Mouse (Mus musculus): Measurements from ENCODE around the gene Vamp3. TPM values are rescaled to one million over a fixed set of nuclear protein-coding genes. Genes with fewer than 3 reads are reported as not detected.

Gene Vamp3
- 82.5 and 88.5 TPM in 2 replicates for total RNA-seq (2021)
- long read RNA-seq, transcript Vamp3-201 (5 exons, 2,120 nt), result major isoform, 60 of 66 reads
- long read RNA-seq, partial matches to known transcripts, result 6 of 66 reads
- long read RNA-seq, other reads (novel, unspliced or antisense), result 0 of 66 reads

DNA sequence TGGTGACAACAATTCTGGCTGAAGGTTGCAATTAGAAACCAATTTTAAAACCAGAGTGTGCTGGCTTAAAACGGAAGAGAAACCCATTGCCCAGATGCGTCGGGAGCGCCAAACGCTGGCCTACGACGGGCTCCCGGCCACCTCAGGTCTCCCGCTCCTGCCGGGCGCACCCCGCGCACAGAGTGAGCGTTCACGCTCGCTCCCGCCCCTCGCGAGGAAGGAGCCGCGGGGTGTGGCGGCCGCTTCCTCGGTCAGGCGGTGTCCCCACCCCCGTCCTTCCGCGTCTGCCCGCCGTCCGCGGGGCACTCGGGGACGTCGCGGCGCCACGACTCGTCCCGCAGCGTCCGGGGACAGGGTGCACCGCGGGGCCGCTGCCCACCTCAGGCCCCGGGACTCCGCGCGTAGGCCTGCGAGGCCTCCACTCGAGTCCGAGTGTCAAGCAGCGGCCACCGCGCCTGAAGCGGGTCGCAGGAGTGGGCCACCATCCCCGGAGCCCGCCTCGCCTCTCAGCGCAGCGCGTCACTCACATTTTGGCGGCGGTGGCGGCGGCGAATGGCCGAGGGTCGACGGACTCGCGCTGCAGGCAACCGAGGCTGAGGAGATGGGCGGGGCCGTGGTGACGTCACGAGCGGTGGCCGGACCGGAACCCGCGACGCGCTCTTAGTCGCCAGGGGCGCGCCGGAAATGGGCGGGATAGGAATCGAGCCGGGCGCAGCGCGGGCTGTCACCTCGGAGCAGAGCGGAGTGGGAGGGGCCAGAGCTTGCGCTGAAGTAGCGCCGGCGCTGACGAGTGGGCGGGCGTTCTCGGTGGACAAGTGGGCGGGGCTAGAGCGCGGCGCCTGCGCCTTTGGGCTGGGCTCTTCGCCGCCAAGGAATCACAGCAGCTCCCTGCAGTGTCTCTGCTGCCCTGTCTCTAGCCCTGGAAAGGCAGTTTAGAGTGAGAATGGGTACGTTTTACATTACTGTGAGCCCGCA, at the start of gene Vamp3:
TSS of gene Vamp3 (minus strand) at position 617 of the 975 bp plus-strand sequence.
- DNase-seq, result peak; percentile 99

DNA sequence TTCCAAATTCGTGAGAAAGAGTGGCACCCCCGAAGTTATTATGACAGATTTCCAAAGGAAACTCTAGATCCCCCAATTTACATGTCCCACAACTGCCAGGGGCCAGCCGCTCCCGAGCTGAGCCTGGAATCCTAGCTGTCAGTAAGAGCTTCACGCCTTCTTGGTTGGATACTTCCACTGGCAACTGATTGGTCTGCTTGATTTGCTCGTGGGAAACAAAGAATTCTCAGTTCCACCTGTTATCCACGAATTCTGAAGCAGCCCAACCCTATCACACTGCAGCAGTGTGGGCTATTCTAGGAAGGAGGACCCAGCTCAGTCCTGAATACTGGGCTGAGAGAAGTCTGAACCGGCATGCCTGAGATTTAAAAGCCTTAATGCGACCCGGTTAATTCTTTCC, 48.7 kb upstream of the Vamp3 start:
- DNase-seq, result no peak

- DNase-seq, result no peak
Measured at GRCm38 (mm10) chr4:151105886-151106285, 48.1 kb upstream of the Vamp3 start.

DNA sequence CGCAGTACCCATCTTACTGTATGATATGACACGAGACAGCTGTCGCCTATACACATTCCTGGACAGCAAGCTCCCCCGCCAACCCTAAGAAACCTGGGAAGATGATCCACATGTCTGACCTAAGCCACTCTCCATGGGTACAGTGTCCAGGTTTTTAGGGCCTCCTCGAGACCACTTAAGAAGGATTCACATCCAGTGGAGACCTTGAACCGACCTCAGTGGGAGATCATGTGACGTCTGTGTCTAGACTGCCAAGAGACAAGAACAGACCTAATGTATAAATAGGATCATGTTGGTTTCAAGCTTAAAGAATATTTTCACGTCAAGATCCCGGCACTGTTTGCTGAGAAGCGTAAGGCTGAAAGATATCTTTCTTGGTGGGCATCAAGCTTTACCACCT, 46.4 kb upstream of the Vamp3 start:
- no peak for DNase-seq

GRCm38 (mm10) chr4:151103646-151104045, 45.9 kb upstream of the Vamp3 start:
- DNase-seq, result no peak

DNA sequence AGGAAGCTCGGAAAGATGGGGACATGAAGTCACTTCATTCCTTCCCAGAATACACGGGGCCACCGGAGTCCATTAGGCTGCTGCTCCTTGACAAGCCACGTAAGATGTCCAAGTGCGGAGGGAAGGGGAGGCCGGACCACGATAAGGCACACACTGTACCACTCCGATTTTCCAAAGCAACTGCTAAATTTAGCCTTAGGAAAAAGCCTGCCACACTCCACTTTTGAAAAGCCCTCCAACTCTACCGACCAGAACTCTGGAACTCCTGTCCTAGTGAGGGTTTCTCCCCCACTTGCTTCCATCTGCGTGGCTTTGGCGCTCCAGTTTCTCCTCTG, 39.3 kb upstream of the Vamp3 start:
- no peak for DNase-seq

- no peak for DNase-seq
Measured at GRCm38 (mm10) chr4:151096334-151097103, 38.8 kb upstream of the Vamp3 start.

DNA sequence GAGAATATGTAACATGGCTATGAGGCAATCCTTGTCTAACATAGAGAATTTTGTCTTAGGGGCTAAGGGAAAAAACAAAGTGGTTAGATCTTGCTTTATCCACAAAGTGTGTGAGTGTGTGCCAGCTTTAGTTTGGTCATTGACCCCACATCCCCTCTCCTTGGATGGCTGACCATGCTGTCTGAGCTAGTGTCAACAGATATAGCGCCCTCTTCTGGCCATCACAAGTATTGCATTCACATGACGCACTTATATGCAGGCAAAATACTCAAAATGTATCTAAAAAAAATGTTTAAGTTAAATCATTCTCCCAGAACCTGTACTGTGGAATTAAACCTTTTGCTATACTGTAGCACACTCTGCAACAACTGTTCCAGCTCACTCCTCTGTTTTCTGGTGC, 37.4 kb upstream of the Vamp3 start:
- no peak for DNase-seq

GRCm38 (mm10) chr4:151089270-151089669, 31.5 kb upstream of the Vamp3 start, which contains the start of gene Gm13090:
Gene Gm13090, plus strand, starts transcription at chr4:151089570.
- no peak for DNase-seq

DNA sequence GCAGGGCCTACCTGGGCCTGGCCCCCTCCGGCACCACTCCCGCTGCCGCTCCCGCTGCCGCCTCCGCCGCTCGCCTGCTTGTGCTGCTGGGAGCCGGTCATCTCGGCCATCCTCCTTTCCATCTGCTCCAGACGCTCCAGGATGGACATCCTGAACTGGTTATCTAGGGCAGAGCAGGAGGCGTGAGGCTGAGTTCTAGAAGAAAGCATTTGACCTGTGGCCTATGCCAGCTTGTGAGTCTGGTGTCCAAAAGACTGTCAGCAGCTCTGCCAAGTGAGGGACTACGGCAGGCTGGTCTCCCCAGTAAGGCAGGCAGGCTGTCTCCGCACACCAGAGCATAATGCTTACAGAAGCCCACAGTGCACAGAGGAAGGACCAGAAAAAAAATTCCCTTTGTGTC, 31.1 kb upstream of the Vamp3 start:
- DNase-seq, result no peak

GRCm38 (mm10) chr4:151087358-151087757, 29.6 kb upstream of the Vamp3 start:
- DNase-seq, result no peak

GRCm38 (mm10) chr4:151083027-151083426, 25.3 kb upstream of the Vamp3 start:
- DNase-seq, result no peak

DNA sequence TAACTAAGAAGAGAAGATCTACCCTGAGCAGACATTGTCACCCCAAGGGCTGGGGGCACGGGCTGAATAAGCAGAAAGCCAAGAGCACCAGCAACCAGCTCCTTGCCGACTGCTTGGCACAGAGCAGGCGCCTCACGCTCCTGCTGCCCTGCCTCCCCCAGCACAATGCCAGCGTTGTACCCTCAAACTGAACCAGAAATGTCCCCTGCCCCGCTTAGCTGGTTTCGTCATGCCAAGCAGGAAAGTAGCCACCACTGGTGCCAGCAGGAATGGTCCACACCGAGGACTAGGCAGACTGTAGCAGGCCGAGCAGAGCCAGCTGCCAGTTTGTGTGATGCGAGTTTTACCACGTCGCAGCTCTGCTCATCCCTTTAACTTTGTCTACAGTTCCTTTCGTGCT, 24.2 kb upstream of the Vamp3 start:
- DNase-seq, result no peak

DNA sequence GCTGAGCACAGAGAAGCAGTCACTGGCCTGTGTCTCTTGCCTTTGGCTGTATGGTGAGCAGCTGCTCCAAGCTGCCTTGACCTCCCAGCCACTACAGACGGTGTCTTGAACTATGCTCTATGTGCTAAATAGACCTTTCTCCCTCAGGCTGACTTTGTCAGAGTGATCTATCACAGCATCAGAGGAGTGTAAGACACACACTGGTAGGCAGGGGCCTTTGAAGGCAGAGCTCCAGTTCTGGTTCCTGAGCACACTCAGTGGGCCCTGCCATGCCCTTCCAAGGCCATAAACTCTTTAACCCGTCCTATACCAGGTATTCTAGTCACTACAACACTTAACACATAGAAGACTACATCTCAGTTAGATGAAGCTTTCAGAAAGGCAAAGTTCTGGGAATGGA, 23.6 kb upstream of the Vamp3 start:
- no peak for DNase-seq

DNA sequence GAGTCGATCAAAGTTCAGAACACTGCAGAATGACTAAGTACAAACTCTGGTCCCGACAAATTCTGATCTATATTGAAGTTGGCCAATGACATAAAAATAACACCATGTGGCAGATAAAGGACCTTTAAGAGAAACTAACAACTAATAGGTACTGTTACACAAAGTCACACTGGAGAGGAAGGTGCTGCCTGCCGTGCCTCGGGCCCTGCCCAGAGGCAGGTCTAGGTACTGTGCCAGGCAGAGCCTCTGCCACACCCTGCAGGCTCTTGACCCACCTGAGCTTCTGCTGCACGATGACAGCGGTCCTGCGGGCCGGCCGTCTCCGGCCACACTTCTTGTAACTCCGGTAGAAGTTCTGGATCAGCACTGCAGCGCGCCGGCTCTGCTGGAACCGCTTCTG, 17.1 kb upstream of the Vamp3 start:
- no peak for DNase-seq

DNA sequence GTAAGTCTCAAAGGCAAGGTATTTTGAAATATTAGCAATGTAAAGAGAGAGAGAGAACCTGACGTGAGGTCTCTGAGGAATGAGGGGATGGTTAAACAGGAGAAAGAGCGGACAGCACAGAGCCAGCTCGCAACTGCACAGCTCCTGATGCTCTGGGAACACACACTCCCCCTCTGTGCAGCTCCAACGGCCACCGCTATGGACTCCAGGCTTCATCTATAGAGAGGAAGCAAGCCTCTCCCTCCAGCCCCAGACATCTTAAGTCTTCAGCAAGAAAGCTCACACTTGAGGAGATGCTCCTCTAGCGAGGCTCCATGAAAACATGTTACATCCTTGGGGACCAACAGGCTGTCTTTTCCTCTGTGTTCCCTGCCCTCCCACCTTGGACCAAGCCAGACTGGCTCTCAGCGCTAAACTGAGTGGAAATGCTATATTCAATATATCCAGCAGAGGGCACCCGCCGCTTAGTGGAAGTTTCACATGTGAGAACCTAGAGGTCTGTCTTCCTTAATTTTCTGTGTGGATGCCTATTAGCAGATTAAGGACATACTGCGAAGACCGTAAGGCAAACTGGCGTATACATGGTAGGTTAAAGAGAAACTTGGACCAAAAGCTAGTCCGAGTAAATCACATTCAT, 15.5 kb upstream of the Vamp3 start:
- peak; percentile 72 for DNase-seq

DNA sequence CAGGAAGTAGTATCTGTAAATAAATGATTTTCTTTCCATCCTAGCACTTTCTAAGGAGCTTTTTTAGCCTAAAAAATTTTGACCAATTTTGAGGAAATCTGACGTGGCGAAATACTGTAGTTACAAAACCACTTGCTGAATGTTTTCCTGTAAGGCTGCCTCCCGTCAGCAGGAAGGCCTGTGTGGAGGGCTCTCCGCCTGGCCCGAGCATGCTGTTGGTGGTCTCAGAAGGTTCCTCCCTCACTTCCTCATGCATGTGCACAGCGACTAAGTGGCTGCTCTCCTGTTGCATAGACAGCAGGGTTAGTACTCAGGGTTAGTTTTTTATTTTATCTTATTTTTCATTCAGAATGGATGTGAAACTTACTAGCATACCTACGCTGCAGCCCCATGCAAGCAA, 13.2 kb upstream of the Vamp3 start:
- no peak for DNase-seq

DNA sequence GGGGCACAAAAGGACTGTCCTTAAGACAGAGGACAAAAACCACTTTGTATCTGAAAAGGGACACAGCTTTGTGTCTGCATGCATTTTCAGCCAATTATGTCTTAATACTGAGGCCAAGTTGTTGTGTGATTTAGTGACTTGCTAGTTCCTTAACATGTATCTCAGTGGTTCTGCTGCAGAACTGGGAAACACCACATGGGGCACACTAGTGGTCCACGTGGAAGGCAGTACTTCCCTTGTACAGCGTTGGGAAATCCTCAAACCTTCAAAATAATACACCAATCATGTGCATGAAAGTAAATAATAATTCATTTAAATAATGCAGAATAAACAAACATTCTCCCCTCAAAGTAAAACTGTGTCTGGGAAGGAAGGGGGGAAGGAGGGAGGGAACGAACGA, 11.0 kb upstream of the Vamp3 start:
- DNase-seq, result no peak

- DNase-seq, result no peak
Measured at GRCm38 (mm10) chr4:151059566-151059965, 1.8 kb upstream of the Vamp3 start.

- no peak for DNase-seq
Measured at GRCm38 (mm10) chr4:151058634-151059033, 871 bp upstream of the Vamp3 start.

DNA sequence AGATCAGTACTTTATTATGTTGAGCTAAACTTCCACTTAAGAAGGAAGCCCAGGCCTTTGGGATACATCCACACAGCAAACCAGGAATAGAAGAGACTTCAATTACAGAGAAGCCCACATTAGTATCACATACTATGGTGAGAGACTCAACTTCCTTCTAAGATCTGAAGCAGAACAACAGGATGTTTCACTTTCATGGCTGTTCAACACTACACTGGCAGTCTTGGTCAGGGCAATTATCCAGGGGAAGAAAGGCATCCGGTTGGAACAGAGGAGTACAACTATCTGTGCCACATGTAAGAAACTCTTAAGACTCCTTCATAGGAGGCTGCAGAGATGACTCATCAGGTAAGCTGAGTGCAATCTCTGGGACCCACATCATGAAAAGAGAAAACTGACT, 6.6 kb downstream of the Vamp3 start:
- no peak for DNase-seq

DNA sequence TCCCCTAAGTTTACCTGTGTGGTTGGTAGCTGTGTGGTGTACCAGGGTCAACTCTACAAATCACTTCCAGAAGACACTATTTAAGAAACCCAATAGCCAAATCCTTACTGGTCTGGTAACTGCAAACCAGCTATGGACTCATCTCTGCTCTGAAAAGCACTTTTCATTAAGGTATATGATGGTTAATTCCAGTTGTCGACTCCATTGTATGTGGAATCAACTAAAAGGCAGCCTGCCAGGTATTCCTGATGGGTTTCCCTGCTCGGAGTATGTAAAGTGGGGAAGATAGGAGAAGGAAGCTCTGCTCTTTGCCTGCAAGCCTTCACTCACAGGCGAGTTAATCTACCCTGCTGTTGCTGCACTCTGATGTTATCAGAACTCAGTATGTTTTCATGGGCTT, 11.2 kb downstream of the Vamp3 start:
- DNase-seq, result no peak
